Mouse (Mus musculus): ENCODE data around the gene Myo18b. TPM values are rescaled to one million over a fixed set of nuclear protein-coding genes. Genes with fewer than 3 reads are reported as not detected.

Gene Myo18b
- polyA plus RNA-seq, 1 experiment from 2014 or later = 0.87 TPM

- H3K9me3 ChIP-seq (ENCODE audit: control insufficient read depth, low read length) = no peaks in the 10 kb centered on the region
- WGBS = 45% methylated on average over 4 of the region's 4 CpGs
- no peak overlapping the region for H3K4me2 ChIP-seq (ENCODE audit: low read length)
- ATAC-seq (ENCODE audit: low FRiP score, low TSS enrichment) (no peak), DNase-seq (no peak)
- no peak overlapping the region for H3K27ac ChIP-seq (replicated peaks; ENCODE audit: low read depth, low read length)
- H3K36me3 ChIP-seq (ENCODE audit: control insufficient read depth, insufficient read depth, low read length) = no peaks in the 10 kb centered on the region
- H3K4me1 ChIP-seq (ENCODE audit: control insufficient read depth, insufficient read depth, low read length) = peaks cover 30% of the 10 kb centered on the region
- H3K9ac ChIP-seq (replicated peaks; ENCODE audit: low read length) = no peak overlapping the region
- H3K4me3 ChIP-seq (replicated peaks; ENCODE audit: low read depth, low read length) = no peak overlapping the region
- no peaks in the 10 kb centered on the region for H3K27me3 ChIP-seq (ENCODE audit: control insufficient read depth, insufficient read depth, low read length)
Measured at GRCm38 (mm10) chr5:112659295-112659694, 236.9 kb downstream of the Myo18b start.

- Histone ChIP-seq H3K4me2 (ENCODE audit: low read length) (no peak overlapping the region), H3K4me1 (ENCODE audit: control insufficient read depth, insufficient read depth, low read length) (peaks cover 27% of the 10 kb centered on the region), H3K27me3 (ENCODE audit: control insufficient read depth, insufficient read depth, low read length) (no peaks in the 10 kb centered on the region), H3K36me3 (ENCODE audit: control insufficient read depth, insufficient read depth, low read length) (no peaks in the 10 kb centered on the region), H3K9me3 (ENCODE audit: control insufficient read depth, low read length) (no peaks in the 10 kb centered on the region), H3K9ac (replicated peaks; ENCODE audit: low read length) (no peak overlapping the region), H3K27ac (replicated peaks; ENCODE audit: low read depth, low read length) (peak overlapping the region; percentile 49; the same call in 1 of the 2 replicates), H3K4me3 (replicated peaks; ENCODE audit: low read depth, low read length) (no peak overlapping the region)
- DNase-seq = no peak
- ATAC-seq (ENCODE audit: low FRiP score, low TSS enrichment) = no peak
- WGBS = 8% methylated on average over 6 of the region's 6 CpGs
Measured at GRCm38 (mm10) chr5:112656811-112657210, 239.4 kb downstream of the Myo18b start.

GRCm38 (mm10) chr5:112655986-112656541 is 240.1 kb downstream of the Myo18b start:
- Histone ChIP-seq H3K9me3 (ENCODE audit: control insufficient read depth, low read length) (no peaks in the 10 kb centered on the region), H3K4me3 (replicated peaks; ENCODE audit: low read depth, low read length) (peak overlapping the region; percentile 21), H3K27me3 (ENCODE audit: control insufficient read depth, insufficient read depth, low read length) (no peaks in the 10 kb centered on the region), H3K4me2 (ENCODE audit: low read length) (peak overlapping the region; percentile 48), H3K36me3 (ENCODE audit: control insufficient read depth, insufficient read depth, low read length) (no peaks in the 10 kb centered on the region), H3K4me1 (ENCODE audit: control insufficient read depth, insufficient read depth, low read length) (peaks cover 27% of the 10 kb centered on the region), H3K9ac (replicated peaks; ENCODE audit: low read length) (no peak overlapping the region), H3K27ac (replicated peaks; ENCODE audit: low read depth, low read length) (peak overlapping the region; percentile 49; the same call in 1 of the 2 replicates)
- under 1% methylated on average over 15 of the region's 15 CpGs for WGBS
- no peak for ATAC-seq (ENCODE audit: low FRiP score, low TSS enrichment)
- peak; percentile 54 for DNase-seq

- no peaks in the 10 kb centered on the region for H3K9me3 ChIP-seq (ENCODE audit: control insufficient read depth, low read length)
- no peaks in the 10 kb centered on the region for H3K27me3 ChIP-seq (ENCODE audit: control insufficient read depth, insufficient read depth, low read length)
- H3K4me1 ChIP-seq (ENCODE audit: control insufficient read depth, insufficient read depth, low read length) = peaks cover 23% of the 10 kb centered on the region
- DNase-seq (peak; percentile 59), ATAC-seq (ENCODE audit: low FRiP score, low TSS enrichment) (peak; percentile 53; the same call in 1 of the 2 replicates)
- under 1% methylated on average over 14 of the region's 14 CpGs for WGBS
- 0 out of 2 replicates have a peak overlapping the region, but pooled peaks have one; percentile 28 for H3K27ac ChIP-seq (replicated peaks; ENCODE audit: low read depth, low read length)
- H3K36me3 ChIP-seq (ENCODE audit: control insufficient read depth, insufficient read depth, low read length) = no peaks in the 10 kb centered on the region
- H3K4me3 ChIP-seq (replicated peaks; ENCODE audit: low read depth, low read length) = peak overlapping the region; percentile 21
- peak overlapping the region; percentile 48 for H3K4me2 ChIP-seq (ENCODE audit: low read length)
- H3K9ac ChIP-seq (replicated peaks; ENCODE audit: low read length) = no peak overlapping the region
Measured at GRCm38 (mm10) chr5:112655529-112655928, 240.6 kb downstream of the Myo18b start.

- ATAC-seq (ENCODE audit: low FRiP score, low TSS enrichment) (no peak), DNase-seq (no peak)
- Histone ChIP-seq H3K4me2 (ENCODE audit: low read length) (no peak overlapping the region), H3K36me3 (ENCODE audit: control insufficient read depth, insufficient read depth, low read length) (no peaks in the 10 kb centered on the region), H3K4me3 (replicated peaks; ENCODE audit: low read depth, low read length) (no peak overlapping the region), H3K9ac (replicated peaks; ENCODE audit: low read length) (no peak overlapping the region), H3K9me3 (ENCODE audit: control insufficient read depth, low read length) (no peaks in the 10 kb centered on the region), H3K4me1 (ENCODE audit: control insufficient read depth, insufficient read depth, low read length) (peaks cover 22% of the 10 kb centered on the region), H3K27ac (replicated peaks; ENCODE audit: low read depth, low read length) (no peak overlapping the region), H3K27me3 (ENCODE audit: control insufficient read depth, insufficient read depth, low read length) (no peaks in the 10 kb centered on the region)
- 80% methylated on average over 4 of the region's 4 CpGs for WGBS
Measured at GRCm38 (mm10) chr5:112652036-112652435, 244.1 kb downstream of the Myo18b start.

GRCm38 (mm10) chr5:112649164-112649702 is 246.9 kb downstream of the Myo18b start:
- Histone ChIP-seq H3K4me2 (ENCODE audit: low read length) (no peak overlapping the region), H3K4me1 (ENCODE audit: control insufficient read depth, insufficient read depth, low read length) (0 out of 2 replicates have a peak, but pooled peaks cover 2% of the 10 kb centered on the region), H3K4me3 (replicated peaks; ENCODE audit: low read depth, low read length) (no peak overlapping the region), H3K36me3 (ENCODE audit: control insufficient read depth, insufficient read depth, low read length) (no peaks in the 10 kb centered on the region), H3K27me3 (ENCODE audit: control insufficient read depth, insufficient read depth, low read length) (no peaks in the 10 kb centered on the region), H3K9me3 (ENCODE audit: control insufficient read depth, low read length) (no peaks in the 10 kb centered on the region), H3K27ac (replicated peaks; ENCODE audit: low read depth, low read length) (no peak overlapping the region), H3K9ac (replicated peaks; ENCODE audit: low read length) (no peak overlapping the region)
- DNase-seq = no peak
- 86% methylated on average over 6 of the region's 6 CpGs for WGBS
- ATAC-seq (ENCODE audit: low FRiP score, low TSS enrichment) = no peak

GRCm38 (mm10) chr5:112646871-112647270 is 249.3 kb downstream of the Myo18b start:
- Histone ChIP-seq H3K36me3 (ENCODE audit: control insufficient read depth, insufficient read depth, low read length) (no peaks in the 10 kb centered on the region), H3K4me2 (ENCODE audit: low read length) (no peak overlapping the region), H3K4me1 (ENCODE audit: control insufficient read depth, insufficient read depth, low read length) (peaks cover 10% of the 10 kb centered on the region), H3K9me3 (ENCODE audit: control insufficient read depth, low read length) (no peaks in the 10 kb centered on the region), H3K27ac (replicated peaks; ENCODE audit: low read depth, low read length) (no peak overlapping the region), H3K4me3 (replicated peaks; ENCODE audit: low read depth, low read length) (no peak overlapping the region), H3K27me3 (ENCODE audit: control insufficient read depth, insufficient read depth, low read length) (no peaks in the 10 kb centered on the region), H3K9ac (replicated peaks; ENCODE audit: low read length) (no peak overlapping the region)
- ATAC-seq (ENCODE audit: low FRiP score, low TSS enrichment) = no peak
- no peak for DNase-seq
- WGBS = 48% methylated on average over 2 of the region's 2 CpGs

- ATAC-seq (ENCODE audit: low FRiP score, low TSS enrichment) (no peak), DNase-seq (no peak)
- Histone ChIP-seq H3K36me3 (ENCODE audit: control insufficient read depth, insufficient read depth, low read length) (no peaks in the 10 kb centered on the region), H3K27ac (replicated peaks; ENCODE audit: low read depth, low read length) (no peak overlapping the region), H3K4me2 (ENCODE audit: low read length) (no peak overlapping the region), H3K27me3 (ENCODE audit: control insufficient read depth, insufficient read depth, low read length) (no peaks in the 10 kb centered on the region), H3K4me3 (replicated peaks; ENCODE audit: low read depth, low read length) (no peak overlapping the region), H3K9me3 (ENCODE audit: control insufficient read depth, low read length) (no peaks in the 10 kb centered on the region), H3K4me1 (ENCODE audit: control insufficient read depth, insufficient read depth, low read length) (peaks cover 10% of the 10 kb centered on the region), H3K9ac (replicated peaks; ENCODE audit: low read length) (no peak overlapping the region)
- 92% methylated on average over 2 of the region's 2 CpGs for WGBS
Measured at GRCm38 (mm10) chr5:112645535-112645934, 250.6 kb downstream of the Myo18b start.
